In the genomic region with DNA sequence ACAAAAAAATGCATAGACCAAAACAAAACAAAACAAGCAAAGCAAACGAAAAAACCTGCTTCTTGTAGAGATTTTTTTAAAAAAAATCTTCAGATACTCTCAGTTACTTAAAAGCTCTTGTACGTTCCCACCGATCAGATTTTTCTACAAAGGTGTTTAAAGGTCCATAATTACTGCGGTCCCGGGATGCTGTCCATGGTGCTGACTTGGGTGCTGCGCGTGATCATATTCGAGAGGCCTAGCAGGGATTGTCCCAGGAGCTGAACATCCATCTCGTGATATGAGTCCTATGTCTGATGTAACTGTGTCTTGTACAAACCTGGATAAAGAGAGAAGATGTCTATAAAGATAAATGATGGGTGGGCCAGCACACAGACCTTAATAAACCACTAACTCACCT, we compare ENCODE assay signal across 17 mouse cellular contexts. TPM values are rescaled to one million over a fixed set of nuclear protein-coding genes. Genes with fewer than 3 reads are reported as not detected.
A peak's percentile ranks its signal among the peaks of the same experiment; 100 is the strongest.
DNase-seq lines count a peak whose midpoint lies in the region; ATAC-seq and TF ChIP-seq lines count a peak whose summit lies in the region.
"Had no signal": no experiment of that assay in that cellular context is flagged by ENCODE, and none has a peak within 500 bp of the region (broad histone marks: within the 10 kb centered on the region; RNA-seq: fewer than 3 reads in every experiment).

No protein-coding gene starts in this region.

- DNase-seq in heart, postnatal 10 days, result peak; percentile 8 to 36
- DNase-seq in retina, embryonic 14.5 days (ENCODE audit: low spot score), result peak; percentile 28
- no peak for DNase-seq in retina, postnatal 1 day
- DNase-seq in embryo, embryonic 9.5 days (ENCODE audit: extremely low spot score), result peak; percentile 20
- DNase-seq in stomach, postnatal 0 days (ENCODE audit: low spot score), result peak; percentile 52
- no peak for DNase-seq in thymus, postnatal 10 days (ENCODE audit: low spot score in 2 of 2)
- DNase-seq in cerebellum, postnatal 36 days, result no peak
- DNase-seq: adrenal gland, adult 8-10 months; cerebellum, adult 11 months; forebrain, postnatal 0 days; heart, adult 11 months; right cerebral cortex, postnatal 4 days had no signal

- no peak overlapping the region for H3K4me3 ChIP-seq in heart, embryonic 12.5 days
- H3K4me3 ChIP-seq in stomach, postnatal 0 days (ENCODE audit: low read depth, low read length), result no peak overlapping the region
- H3K4me3 ChIP-seq: hindbrain, embryonic 12.5 days had no signal

- no peaks in the 10 kb centered on the region for H3K27me3 ChIP-seq in heart, embryonic 12.5 days (replicated peaks)
- no peaks in the 10 kb centered on the region for H3K27me3 ChIP-seq in stomach, postnatal 0 days (ENCODE audit: control insufficient read depth, insufficient read depth, low read length)
- H3K27me3 ChIP-seq: hindbrain, embryonic 12.5 days; Patski had no signal

- H3K4me1 ChIP-seq in heart, embryonic 12.5 days (replicated peaks), result no peaks in the 10 kb centered on the region
- no peaks in the 10 kb centered on the region for H3K4me1 ChIP-seq in stomach, postnatal 0 days (replicated peaks; ENCODE audit: control insufficient read depth, insufficient read depth)
- H3K4me1 ChIP-seq: hindbrain, embryonic 12.5 days had no signal

- no peak overlapping the region for H3K27ac ChIP-seq in heart, embryonic 12.5 days (ENCODE audit: poor library complexity, severe bottlenecking)
- H3K27ac ChIP-seq in stomach, postnatal 0 days (replicated peaks), result no peak overlapping the region
- H3K27ac ChIP-seq: hindbrain, embryonic 12.5 days; liver, embryonic 14.5 days had no signal

- H3K4me2 ChIP-seq in heart, embryonic 12.5 days, result no peak overlapping the region
- no peak overlapping the region for H3K4me2 ChIP-seq in stomach, postnatal 0 days (replicated peaks; ENCODE audit: low read depth)
- H3K4me2 ChIP-seq: hindbrain, embryonic 12.5 days had no signal

- H3K9ac ChIP-seq in heart, embryonic 12.5 days, result no peak overlapping the region
- H3K9ac ChIP-seq in stomach, postnatal 0 days (ENCODE audit: low read length), result no peak overlapping the region
- H3K9ac ChIP-seq: forebrain, postnatal 0 days; hindbrain, embryonic 12.5 days; liver, embryonic 14.5 days had no signal

- TF ChIP-seq EP300 in stomach, postnatal 0 days (optimal IDR thresholded peaks at IDR 0.05), result no peak

- ATAC-seq in heart, embryonic 12.5 days (ENCODE audit: insufficient number of reproducible peaks, low FRiP score), result no peak
- ATAC-seq in stomach, postnatal 0 days (ENCODE audit: low FRiP score, low TSS enrichment), result no peak
- ATAC-seq: forebrain, postnatal 0 days; Patski had no signal

- 62% methylated on average over 9 of the region's 9 CpGs for WGBS in heart, embryonic 12.5 days
- 59% methylated on average over 9 of the region's 9 CpGs for WGBS in stomach, postnatal 0 days

- H3K9me3 ChIP-seq in heart, embryonic 12.5 days (replicated peaks), result no peaks in the 10 kb centered on the region
- no peaks in the 10 kb centered on the region for H3K9me3 ChIP-seq in stomach, postnatal 0 days (ENCODE audit: control insufficient read depth, low read length)
- H3K9me3 ChIP-seq: hindbrain, embryonic 12.5 days had no signal

- H3K36me3 ChIP-seq in heart, embryonic 12.5 days, result peaks cover 46% of the 10 kb centered on the region
- H3K36me3 ChIP-seq in stomach, postnatal 0 days (ENCODE audit: control insufficient read depth, insufficient read depth, low read length), result peaks cover 9% of the 10 kb centered on the region; the same call in 1 of the 2 replicates

- intact Hi-C loops in heart, postnatal 10 days (cut with DNase I), result no loop called here

- no peak for TF ChIP-seq CTCF in stomach, postnatal 0 days (IDR thresholded peaks at IDR 0.05; ENCODE audit: low read depth)

RNA-seq across cellular contexts. Expression of gene Ccsap, which starts 21.5 kb away (rescaled TPM):
- 1 to 10 TPM; 3.1 to 3.2 TPM for total RNA-seq in heart, postnatal 10 days (2021)
- 3.3 and 4.1 TPM in 2 replicates for polyA plus RNA-seq in heart, embryonic 12.5 days (2016; fragmentation: Nextera tagmentation; extraction: Ambion mirVana)
- polyA plus RNA-seq in stomach, postnatal 0 days (2015; fragmentation: Nextera tagmentation; extraction: Ambion mirVana), result 0.91 and 1.2 TPM in 2 replicates

RNA-seq across cellular contexts. Expression of gene Rab4a, which starts 32.7 kb away (rescaled TPM):
- total RNA-seq in heart, postnatal 10 days (2021), result 1 to 10 TPM; 8.0 to 9.5 TPM
- 42.3 and 47.2 TPM in 2 replicates for polyA plus RNA-seq in heart, embryonic 12.5 days (2016; fragmentation: Nextera tagmentation; extraction: Ambion mirVana)
- polyA plus RNA-seq in stomach, postnatal 0 days (2015; fragmentation: Nextera tagmentation; extraction: Ambion mirVana), result 25.8 and 27.0 TPM in 2 replicates

RNA-seq across cellular contexts. Expression of gene Acta1, which starts 56.1 kb away (rescaled TPM):
- total RNA-seq in heart, postnatal 10 days (2021), result 100 to 1,000 TPM; 224 to 226 TPM
- 481 and 483 TPM in 2 replicates for polyA plus RNA-seq in heart, embryonic 12.5 days (2016; fragmentation: Nextera tagmentation; extraction: Ambion mirVana)
- polyA plus RNA-seq in stomach, postnatal 0 days (2015; fragmentation: Nextera tagmentation; extraction: Ambion mirVana), result 23.1 and 27.2 TPM in 2 replicates
- total RNA-seq: megakaryocyte progenitor cell, adult 5-6 weeks had no signal

Comparison
In these comparisons a context has a peak if more than half of its experiments do, and no peak if none do; other contexts are left out.
1. DNase-seq: peak in heart, postnatal 10 days (2 of 2), retina, embryonic 14.5 days (single experiment), embryo, embryonic 9.5 days (single experiment) and stomach, postnatal 0 days (single experiment); none in retina, postnatal 1 day (single experiment), thymus, postnatal 10 days (0 of 2) and cerebellum, postnatal 36 days (0 of 2).
2. RNA of gene Acta1, which starts 56.1 kb away (polyA plus RNA-seq): 481 to 483 TPM in heart, embryonic 12.5 days; 23.1 to 27.2 TPM in stomach, postnatal 0 days; every median in the first group is over 10 times any median in the second.